Mouse (Mus musculus) B cell, adult 2 months (primary cell): ENCODE measurements at regions not wholly inside any gene's neighbourhood (a gene's known extent, or its start where the extent isn't known, plus 50 kb on each side); places are given as distances from the start of the nearest gene placed in this dataset.

Experiments
- DNase-seq, 2 experiments: peaks; one replicate each; pipeline ENCODE4 v3.0.0; 2022

GRCm38 (mm10) chr2:128217784-128218467 is 92.1 kb downstream of the Bcl2l11 start:
- DNase-seq = no peak

DNA sequence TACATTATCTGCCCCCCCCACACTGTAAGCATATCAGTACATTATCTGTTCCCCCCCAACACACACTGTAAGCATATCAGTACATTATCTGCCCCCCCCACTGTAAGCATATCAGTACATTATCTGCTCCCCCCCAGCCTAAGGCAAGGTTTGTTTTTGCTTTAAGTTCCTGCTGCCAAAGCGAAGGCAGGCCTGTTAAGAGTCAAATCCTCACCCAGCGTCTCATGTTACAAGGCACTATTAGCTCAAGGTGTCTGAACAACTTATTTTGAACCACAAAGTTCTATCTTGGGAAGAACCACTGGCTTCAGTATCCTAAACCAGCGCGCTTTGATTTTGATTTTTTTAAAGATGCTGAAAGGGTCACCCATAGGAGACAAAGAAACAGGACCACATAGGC is 93.1 kb downstream of the Bcl2l11 start:
- DNase-seq = no peak

GRCm38 (mm10) chr2:128221055-128221454 is 95.2 kb downstream of the Bcl2l11 start:
- DNase-seq = no peak

DNA sequence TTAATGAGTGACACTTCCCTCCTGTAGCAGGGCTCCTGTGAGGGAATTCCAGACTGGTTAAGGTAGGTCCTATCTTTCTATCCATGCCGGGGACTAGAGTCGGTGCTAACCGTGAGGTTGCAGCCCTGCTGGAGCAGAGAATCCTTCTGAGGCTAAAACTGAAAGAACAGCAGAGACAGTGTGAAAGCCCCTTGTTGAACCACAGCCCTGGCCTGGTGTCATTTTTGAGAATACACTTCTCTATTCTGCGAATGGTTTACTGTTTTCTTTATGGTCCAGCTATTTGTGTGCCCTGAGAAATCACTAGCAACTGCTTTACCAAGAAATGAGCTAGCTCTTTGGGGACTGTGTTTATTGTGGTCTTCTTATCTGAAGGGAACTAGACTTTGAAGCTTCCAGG is 95.8 kb downstream of the Bcl2l11 start:
- no peak for DNase-seq

DNA sequence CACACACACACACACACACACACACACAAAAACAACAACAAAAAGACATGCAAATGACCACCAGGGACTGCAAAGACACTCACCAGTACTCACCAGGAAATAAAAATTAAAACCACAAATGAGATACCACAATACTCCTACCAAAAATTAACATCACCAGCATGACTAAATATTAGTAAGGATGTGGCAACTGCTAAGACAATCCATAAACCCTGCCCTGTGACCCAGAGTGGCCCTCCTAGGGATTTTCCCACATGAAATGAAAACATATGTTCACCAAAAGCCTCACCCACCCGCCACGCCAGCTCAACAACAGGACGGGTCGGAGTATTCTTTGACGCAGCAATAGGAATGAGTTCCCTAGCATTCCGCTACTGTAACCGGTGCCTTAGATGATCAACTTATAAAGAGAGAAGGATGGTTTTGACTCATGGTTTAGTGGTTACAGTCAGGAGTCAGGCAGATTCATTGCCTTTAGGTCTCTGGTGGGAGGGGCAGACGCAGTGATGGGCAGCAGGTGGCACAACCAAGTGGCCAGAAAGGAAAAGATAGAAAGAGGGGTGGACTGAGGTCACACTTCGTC is 100.7 kb downstream of the Bcl2l11 start:
- no peak for DNase-seq

GRCm38 (mm10) chr2:128229730-128230129 is 103.9 kb downstream of the Bcl2l11 start:
- DNase-seq = no peak

GRCm38 (mm10) chr2:128230921-128231320 is 105.1 kb downstream of the Bcl2l11 start:
- DNase-seq = no peak

GRCm38 (mm10) chr2:128231338-128231737 is 105.5 kb downstream of the Bcl2l11 start:
- no peak for DNase-seq

DNA sequence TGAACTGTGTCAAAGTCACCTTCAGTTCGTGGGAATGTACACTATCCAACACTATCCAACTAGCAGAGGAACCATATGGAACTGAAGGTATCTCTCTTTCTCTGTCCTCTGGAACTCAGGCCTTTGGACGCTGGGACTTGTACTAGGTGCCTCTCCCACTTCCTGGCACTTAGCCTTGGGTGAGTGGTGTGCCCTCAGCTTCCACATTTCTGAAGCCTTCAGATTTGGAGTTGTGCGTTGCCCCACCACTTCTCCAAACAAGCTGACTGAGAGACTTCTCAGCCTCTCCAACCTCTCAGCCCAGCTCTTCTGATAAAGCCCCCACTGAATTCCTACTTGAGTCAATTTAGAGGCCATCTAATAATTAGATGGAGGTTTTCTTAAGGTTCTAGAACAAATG is 106.2 kb downstream of the Bcl2l11 start:
- no peak for DNase-seq

GRCm38 (mm10) chr2:128235127-128235526 is 109.3 kb downstream of the Bcl2l11 start:
- DNase-seq = no peak

DNA sequence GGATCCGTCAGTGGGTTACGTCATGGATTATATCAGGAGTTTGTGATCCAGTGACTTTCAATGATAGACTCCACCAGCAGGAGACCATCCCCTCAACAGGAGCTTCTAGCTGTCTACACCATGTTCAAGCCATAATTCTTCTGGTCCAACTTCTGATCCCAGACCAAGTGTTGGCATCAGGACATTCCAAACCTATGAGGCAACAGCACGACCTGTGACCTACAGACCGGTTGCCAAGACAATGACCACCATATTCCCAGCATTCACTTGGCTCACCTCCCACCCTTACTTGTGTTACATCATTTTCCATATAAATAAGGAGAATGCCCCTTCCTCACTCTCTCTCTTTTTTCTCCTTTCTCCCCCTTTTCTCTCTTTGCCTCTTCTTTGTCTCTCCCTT is 113.6 kb downstream of the Bcl2l11 start:
- no peak for DNase-seq

DNA sequence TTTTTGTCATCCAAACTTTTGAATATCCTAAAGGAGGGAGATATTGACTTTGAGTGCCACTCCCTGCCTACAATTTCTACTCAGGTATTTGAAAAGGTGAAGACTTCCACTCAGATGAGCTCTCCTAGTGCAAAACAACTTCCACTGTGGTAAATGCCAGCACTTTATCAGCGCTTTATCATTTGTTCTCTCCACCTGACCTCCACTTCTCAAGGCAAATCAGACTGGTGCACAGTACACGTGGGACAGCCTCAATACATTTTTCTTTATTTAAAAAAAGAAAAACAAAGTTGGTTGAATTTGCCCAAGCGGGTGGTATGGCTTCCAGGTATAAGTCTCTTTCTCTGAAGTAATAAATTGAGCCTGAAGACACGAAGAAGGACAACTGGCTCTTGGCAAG is 114.2 kb downstream of the Bcl2l11 start:
- no peak for DNase-seq

- DNase-seq = no peak
Measured at GRCm38 (mm10) chr2:128240536-128241279, 114.9 kb downstream of the Bcl2l11 start.

GRCm38 (mm10) chr2:128241280-128241665 is 115.4 kb downstream of the Bcl2l11 start:
- DNase-seq = no peak

DNA sequence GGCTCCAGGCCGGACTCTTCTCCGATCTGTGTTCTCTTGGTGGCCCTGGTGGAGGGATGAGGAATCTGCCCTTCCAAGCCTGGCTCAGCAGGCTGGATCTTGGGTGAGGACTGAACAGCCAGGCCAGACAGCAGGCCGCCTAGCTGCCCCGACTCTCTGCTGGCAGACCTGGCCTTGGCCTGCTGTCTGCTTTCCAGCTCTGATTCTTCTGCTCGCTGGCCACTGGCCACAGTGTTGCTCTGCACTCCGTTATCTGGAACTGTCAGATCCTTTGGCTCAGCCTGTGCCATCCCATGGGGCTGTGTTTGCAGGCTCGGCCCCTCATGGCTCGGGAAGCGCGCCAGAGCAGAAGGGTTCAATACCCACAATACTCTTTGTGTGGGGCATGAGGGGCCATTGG is 119.7 kb downstream of the Bcl2l11 start:
- no peak for DNase-seq

DNA sequence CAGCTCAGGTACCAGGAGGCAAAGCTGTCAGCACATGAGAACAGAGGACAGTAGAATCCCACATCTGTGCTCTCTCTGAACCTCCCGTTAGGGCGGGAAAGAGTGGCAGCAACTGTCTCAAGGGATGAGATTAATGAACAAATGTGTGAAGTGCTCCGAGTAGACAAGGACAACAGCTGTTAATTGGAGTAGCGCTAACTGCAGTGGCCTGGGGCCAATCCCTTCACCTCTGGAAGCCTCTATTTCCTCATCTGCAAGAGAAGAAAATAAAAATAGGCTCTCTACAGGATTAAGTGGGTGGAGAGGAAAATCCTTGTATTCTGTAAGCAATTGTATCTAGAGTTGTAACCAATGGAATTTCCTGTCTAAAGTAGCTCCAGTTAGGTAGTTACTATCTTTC is 122.1 kb downstream of the Bcl2l11 start:
- DNase-seq = no peak

DNA sequence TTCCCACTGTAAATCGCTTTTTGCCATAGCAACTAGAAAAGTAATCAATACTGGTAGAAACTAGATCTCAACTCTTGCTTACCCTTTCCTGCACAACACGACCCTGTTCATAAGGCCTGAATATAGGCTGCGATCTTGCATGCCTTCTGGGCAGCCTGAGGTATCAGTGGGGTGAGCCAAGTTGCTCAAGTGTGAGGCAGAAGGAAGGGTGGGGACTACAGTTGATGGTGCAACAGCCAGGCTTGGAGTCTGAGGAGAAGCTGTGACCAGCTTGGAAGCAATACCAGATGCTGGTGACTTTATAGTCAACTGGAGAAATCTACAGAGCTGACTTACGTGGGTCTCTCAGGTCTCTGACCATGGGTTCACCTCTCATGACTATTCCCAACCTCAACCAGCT is 123.3 kb downstream of the Bcl2l11 start:
- no peak for DNase-seq

GRCm38 (mm10) chr2:128249607-128250006 is 123.8 kb downstream of the Bcl2l11 start:
- no peak for DNase-seq

- DNase-seq = no peak
Measured at GRCm38 (mm10) chr2:128250841-128251240, 125.0 kb downstream of the Bcl2l11 start.

DNA sequence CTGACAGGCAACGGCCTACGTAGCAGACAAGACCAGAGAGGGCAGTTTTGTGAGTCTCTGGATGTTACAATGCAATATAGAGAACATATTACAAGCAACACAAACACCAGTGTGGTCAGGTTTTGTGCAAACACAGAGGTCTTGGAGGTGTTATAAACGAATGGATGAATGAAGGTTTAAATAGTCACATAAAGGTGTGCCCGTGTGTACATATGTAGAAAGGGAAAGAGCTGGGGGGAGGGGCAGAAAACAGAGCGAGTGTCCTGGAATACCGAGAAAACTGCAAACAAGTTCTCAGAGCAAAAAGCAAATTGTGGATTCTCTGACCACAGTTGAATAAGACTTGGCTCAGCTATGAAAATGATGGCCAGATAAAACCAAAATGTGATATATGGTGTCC is 130.8 kb downstream of the Bcl2l11 start:
- DNase-seq = no peak

DNA sequence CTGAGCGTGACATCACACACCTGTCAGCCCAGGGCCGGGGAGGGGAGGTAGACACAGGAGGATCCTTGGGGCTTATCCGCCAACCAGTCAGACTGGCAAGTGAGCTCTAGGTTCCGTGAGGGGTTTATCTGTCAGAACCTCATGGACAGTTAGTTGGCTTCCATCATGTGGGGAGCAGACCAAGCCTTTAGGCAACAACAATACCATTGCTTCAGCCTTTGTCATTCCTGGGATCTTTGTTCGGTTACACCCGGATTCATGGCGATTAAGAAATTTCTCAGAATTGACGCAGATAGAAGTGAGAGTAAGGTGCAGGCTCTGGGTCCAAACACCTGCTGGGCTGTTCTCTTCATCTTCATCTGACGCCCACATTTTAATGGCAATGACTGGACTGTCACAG is 131.4 kb downstream of the Bcl2l11 start:
- DNase-seq = no peak

DNA sequence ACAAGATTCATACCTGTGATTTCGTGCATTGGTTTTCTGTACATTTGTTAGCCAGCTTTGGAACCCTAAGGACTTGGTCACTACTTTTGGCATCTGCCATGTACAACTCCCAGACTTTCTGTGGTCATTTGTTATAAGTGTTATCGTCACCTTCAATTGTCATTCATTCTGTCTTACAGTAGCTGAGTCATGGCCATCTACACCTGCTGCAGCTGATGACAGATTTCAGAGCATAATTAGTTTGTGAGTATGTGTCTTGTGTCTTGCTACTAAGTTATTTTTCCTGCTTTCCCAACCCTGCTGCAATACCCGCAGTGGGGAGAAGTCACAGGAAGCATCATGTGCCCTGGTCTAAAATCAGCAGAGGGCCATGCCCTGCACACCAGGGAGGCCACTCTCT is 138.0 kb downstream of the Bcl2l11 start:
- DNase-seq = no peak

- DNase-seq = no peak
Measured at GRCm38 (mm10) chr2:128265014-128265990, 139.5 kb downstream of the Bcl2l11 start.
